In genomic region chr4:143027292-143027691, GRCm38 (mm10) we compare ENCODE assay signal across 8 mouse cellular contexts.
A peak's percentile ranks its signal among the peaks of the same experiment; 100 is the strongest.
DNase-seq lines count a peak whose midpoint lies in the region; ATAC-seq and TF ChIP-seq lines count a peak whose summit lies in the region.

No protein-coding gene starts in this region.

- 10% methylated on average over 5 of the region's 5 CpGs for WGBS in heart, embryonic 16.5 days
- WGBS in heart, embryonic 10.5 days = 10% methylated on average over 5 of the region's 5 CpGs
- WGBS in intestine, postnatal 0 days = 9% methylated on average over 5 of the region's 5 CpGs
- 10% methylated on average over 5 of the region's 5 CpGs for WGBS in midbrain, embryonic 15.5 days

- H3K9me3 ChIP-seq in heart, embryonic 16.5 days (replicated peaks; ENCODE audit: control insufficient read depth, low read length) = peaks cover 3% of the 10 kb centered on the region
- H3K9me3 ChIP-seq in heart, embryonic 10.5 days = no peaks in the 10 kb centered on the region
- no peaks in the 10 kb centered on the region for H3K9me3 ChIP-seq in intestine, postnatal 0 days (ENCODE audit: control insufficient read depth)
- H3K9me3 ChIP-seq in midbrain, embryonic 15.5 days = no peaks in the 10 kb centered on the region

- H3K27me3 ChIP-seq in heart, embryonic 16.5 days (ENCODE audit: control insufficient read depth, insufficient read depth, low read length) = no peaks in the 10 kb centered on the region
- H3K27me3 ChIP-seq in heart, embryonic 10.5 days (ENCODE audit: insufficient read depth, poor library complexity, severe bottlenecking) = peaks cover 10% of the 10 kb centered on the region; the same call in 1 of the 2 replicates
- H3K27me3 ChIP-seq in intestine, postnatal 0 days (replicated peaks; ENCODE audit: control insufficient read depth, insufficient read depth, low read length) = no peaks in the 10 kb centered on the region
- H3K27me3 ChIP-seq in midbrain, embryonic 15.5 days (replicated peaks) = no peaks in the 10 kb centered on the region

- H3K36me3 ChIP-seq in heart, embryonic 16.5 days (ENCODE audit: control insufficient read depth, insufficient read depth) = no peaks in the 10 kb centered on the region
- H3K36me3 ChIP-seq in heart, embryonic 10.5 days = no peaks in the 10 kb centered on the region
- H3K36me3 ChIP-seq in intestine, postnatal 0 days (ENCODE audit: control insufficient read depth, insufficient read depth) = no peaks in the 10 kb centered on the region
- H3K36me3 ChIP-seq in midbrain, embryonic 15.5 days (replicated peaks) = no peaks in the 10 kb centered on the region

- H3K4me1 ChIP-seq in heart, embryonic 16.5 days (ENCODE audit: control insufficient read depth, insufficient read depth, low read length) = no peaks in the 10 kb centered on the region
- H3K4me1 ChIP-seq in heart, embryonic 10.5 days = no peaks in the 10 kb centered on the region
- no peaks in the 10 kb centered on the region for H3K4me1 ChIP-seq in intestine, postnatal 0 days (replicated peaks; ENCODE audit: control insufficient read depth, insufficient read depth, low read length)
- H3K4me1 ChIP-seq in midbrain, embryonic 15.5 days = no peaks in the 10 kb centered on the region

- no peak overlapping the region for H3K9ac ChIP-seq in heart, embryonic 16.5 days (ENCODE audit: low read length)
- H3K9ac ChIP-seq in intestine, postnatal 0 days (ENCODE audit: low read depth, low read length) = no peak overlapping the region
- no peak overlapping the region for H3K9ac ChIP-seq in midbrain, embryonic 15.5 days

- H3K27ac ChIP-seq in heart, embryonic 16.5 days (ENCODE audit: low read length) = no peak overlapping the region
- H3K27ac ChIP-seq in heart, embryonic 10.5 days = no peak overlapping the region
- no peak overlapping the region for H3K27ac ChIP-seq in intestine, postnatal 0 days (ENCODE audit: low read depth, low read length)
- H3K27ac ChIP-seq in midbrain, embryonic 15.5 days = no peak overlapping the region

- TF ChIP-seq CTCF in intestine, postnatal 0 days (IDR thresholded peaks at IDR 0.05; ENCODE audit: low read depth) = peak; percentile 97

- ATAC-seq in heart, embryonic 16.5 days (replicated peaks; ENCODE audit: extremely low read depth, insufficient read depth, low FRiP score) = peak; percentile 28; the same call in 1 of the 2 replicates
- ATAC-seq in intestine, postnatal 0 days = no peak
- ATAC-seq in midbrain, embryonic 15.5 days (replicated peaks) = peak; percentile 88

- intact Hi-C loops in left cerebral cortex, postnatal 25 days (cut with DNase I) = loop anchor here (1.0 to 10.0 kb wide), 4 partner anchors 211 to 1022 kb away; no protein-coding TSS in a partner anchor

- H3K4me3 ChIP-seq in heart, embryonic 16.5 days (ENCODE audit: low read length) = no peak overlapping the region
- H3K4me3 ChIP-seq in heart, embryonic 10.5 days = no peak overlapping the region
- H3K4me3 ChIP-seq in intestine, postnatal 0 days (ENCODE audit: low read depth, low read length) = no peak overlapping the region
- no peak overlapping the region for H3K4me3 ChIP-seq in midbrain, embryonic 15.5 days

- no peak overlapping the region for H3K4me2 ChIP-seq in heart, embryonic 16.5 days (ENCODE audit: low read depth, low read length)
- H3K4me2 ChIP-seq in intestine, postnatal 0 days (replicated peaks; ENCODE audit: low read depth) = no peak overlapping the region
- no peak overlapping the region for H3K4me2 ChIP-seq in midbrain, embryonic 15.5 days

- DNase-seq in heart, embryonic 10.5 days (ENCODE audit: low spot score) = no peak
- peak; percentile 54 for DNase-seq in cerebellum, adult 9-10 months
- DNase-seq in forelimb bud, embryonic 11.5 days (ENCODE audit: low read depth, low spot score) = peak; percentile 66
- DNase-seq in left cerebral cortex, postnatal 25 days (ENCODE audit: low spot score in 2 of 2) = peak; percentile 70 to 76
- peak; percentile 6 to 49 for DNase-seq in spleen, postnatal 10 days (ENCODE audit: low spot score in 2 of 2)
